Mouse (Mus musculus) kidney, adult 10 weeks (tissue): ENCODE data around the gene Ccdc169. TPM values are rescaled to one million over a fixed set of nuclear protein-coding genes. Genes with fewer than 3 reads are reported as not detected.

ENCODE experiments used
- polyA plus RNA-seq: library from polyadenylated mRNA; stranded (reverse); fragments of 350-450 nt; fragmentation: Illumina TruSeq; extraction: RNeasy Lipid Tissue Mini Kit (QIAGEN cat#74804); gene quantifications from one replicate; pipeline ENCODE4 v1.2.3, GENCODE M21; 2014; ENCODE audit warnings: low read depth, low replicate concordance

Gene Ccdc169
- 0.73 TPM for polyA plus RNA-seq

DNA sequence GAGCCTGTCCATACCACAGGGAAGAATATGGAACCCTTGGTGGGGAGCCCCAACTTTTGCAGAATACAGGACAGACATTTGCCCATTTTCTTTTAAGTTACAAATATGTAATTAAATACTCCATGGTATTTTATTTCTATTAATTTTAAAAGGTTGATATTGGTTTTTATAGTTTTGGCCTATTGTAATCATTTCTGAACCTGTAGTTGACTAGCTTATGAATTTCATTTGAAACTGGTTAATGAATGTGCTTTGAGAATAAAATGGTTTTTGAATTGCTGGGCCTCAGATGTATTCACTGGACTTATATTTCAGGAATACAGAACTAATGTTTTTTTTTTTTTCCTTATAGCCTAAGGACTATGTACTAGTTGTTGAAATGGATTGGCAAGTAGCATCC, at the start of gene Ccdc169:
Gene Ccdc169, plus strand, starts transcription at position 301 of the 400 bp plus-strand sequence.

DNA sequence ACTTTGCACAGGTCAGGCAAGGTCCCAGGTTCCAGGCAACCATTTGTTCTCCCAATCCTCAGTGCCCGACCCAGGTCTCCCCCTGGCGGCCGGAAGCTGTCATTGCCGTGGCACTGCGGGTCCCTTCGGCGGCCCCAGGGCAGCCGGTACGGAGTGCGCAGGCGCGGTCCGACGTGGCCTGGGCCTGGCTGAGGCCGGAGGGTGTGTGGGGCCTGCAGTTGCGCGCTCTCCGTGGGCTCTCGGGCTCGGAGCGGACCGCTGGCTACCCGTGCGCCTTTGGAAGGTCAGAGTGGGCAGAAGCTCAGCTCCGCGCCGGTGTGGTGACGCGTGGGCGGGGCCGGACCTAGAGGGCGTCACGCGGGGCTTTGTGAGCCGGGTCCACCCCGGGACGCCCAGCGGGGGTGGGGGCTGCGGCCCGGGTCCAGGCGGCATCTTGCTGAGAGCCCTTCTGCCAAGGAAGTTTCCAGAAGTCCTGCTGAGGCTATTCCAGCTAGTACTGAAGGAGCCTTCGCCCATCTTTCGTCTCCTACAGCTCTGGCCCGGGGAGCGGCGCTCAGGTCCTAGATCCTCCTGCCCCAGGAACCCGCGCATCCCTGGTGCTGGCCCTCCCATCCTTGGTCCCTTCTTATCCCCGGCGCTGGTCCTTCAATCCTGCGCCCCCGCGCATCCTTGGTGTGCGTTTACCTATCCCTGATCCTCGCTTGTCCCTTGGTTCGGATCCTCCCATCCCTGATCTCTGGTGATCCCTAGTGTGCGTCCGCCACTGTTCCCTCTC, 25.0 kb upstream of the Ccdc169 start, which contains the start of gene Spg20:
Gene Spg20, plus strand, starts transcription at position 174 of the 775 bp plus-strand sequence.

DNA sequence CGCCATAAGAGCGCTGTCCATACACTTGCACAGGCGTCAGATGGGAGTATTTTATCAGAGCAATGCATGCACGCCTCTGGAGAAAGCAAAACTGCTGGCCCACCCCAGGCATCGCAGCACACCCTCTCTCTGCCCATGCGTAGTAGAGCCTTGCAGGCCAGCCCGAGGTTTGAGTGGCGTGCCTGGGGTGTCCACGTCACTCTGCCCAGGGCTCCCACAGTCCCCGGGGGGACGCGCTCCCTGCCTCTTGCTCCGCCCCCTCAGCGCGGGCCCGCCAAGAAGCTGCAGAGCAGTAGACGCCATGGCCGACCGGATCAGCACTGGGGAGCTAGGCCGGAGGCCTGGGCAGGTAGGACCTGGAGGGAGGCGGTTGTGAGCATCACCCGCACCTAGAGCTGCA, 44.6 kb downstream of the Ccdc169 start, which contains the start of gene Sohlh2:
Gene Sohlh2, plus strand, starts transcription at position 263 of the 400 bp plus-strand sequence.

Other genes starting within 250 kb of the Ccdc169 start
- not detected for gene Sertm1, start 221.5 kb upstream of the Ccdc169 start, polyA plus RNA-seq
- gene Ccna1, start 81.8 kb upstream of the Ccdc169 start, polyA plus RNA-seq = not detected
- 20.8 TPM for gene Spg20, start 25.2 kb upstream of the Ccdc169 start, polyA plus RNA-seq
- gene Sohlh2, start 44.7 kb downstream of the Ccdc169 start, polyA plus RNA-seq = not detected
- gene Dclk1, start 105.0 kb downstream of the Ccdc169 start, polyA plus RNA-seq = 3.0 TPM